Mouse (Mus musculus) left cerebral cortex, adult 9 months (tissue): ENCODE results near the gene Utp3.
"Not testable (repeated sequence)": the region's sequence is repeated elsewhere in the genome, so short reads cannot be mapped to it uniquely, and the experiment has no call there.

Source experiments
- DNase-seq, 2 experiments: peaks; one replicate each; pipeline ENCODE4 v3.0.0; 2022; ENCODE audit warnings: low spot score in 2 of 2

Gene Utp3

DNA sequence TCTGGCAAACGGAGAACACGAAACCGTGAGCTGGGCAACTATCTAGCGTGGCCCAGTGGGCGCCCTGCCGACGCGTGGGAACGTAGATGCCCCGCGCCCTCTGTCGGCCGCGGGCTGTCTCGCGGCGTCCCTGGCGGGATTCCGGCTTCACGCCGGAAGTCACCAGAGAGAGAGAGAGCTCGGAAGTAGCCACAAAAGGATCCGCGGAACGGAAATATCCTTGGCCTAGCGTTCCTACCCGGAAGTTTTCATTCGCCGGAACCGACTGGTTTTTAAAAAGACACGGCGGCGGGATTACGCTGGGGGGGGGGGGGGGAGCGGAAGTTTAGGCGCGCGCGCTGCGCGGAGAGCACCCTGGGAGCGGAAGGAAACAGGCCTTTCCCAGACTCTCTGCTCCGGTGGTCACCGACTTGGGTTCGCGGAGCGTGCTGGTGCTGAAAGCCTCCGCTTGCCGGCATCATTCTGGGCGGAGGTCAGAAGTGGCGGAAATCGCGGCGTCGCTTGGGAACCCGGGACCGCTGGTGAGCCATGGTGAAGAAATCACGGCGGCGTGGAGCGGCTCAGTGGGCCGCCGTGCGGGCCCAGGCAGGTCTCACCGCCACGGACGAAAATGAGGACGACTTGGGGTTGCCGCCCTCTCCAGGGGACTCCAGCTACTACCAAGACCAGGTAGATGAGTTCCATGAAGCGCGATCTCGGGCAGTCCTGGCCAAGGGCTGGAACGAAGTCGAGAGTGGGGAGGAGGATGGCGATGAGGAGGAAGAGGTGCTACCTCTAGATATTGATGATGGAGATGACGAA is at the start of gene Utp3:
Gene Utp3, plus strand, starts transcription at position 377 of the 801 bp plus-strand sequence.
- DNase-seq: peak; percentile 78 to 97

DNA sequence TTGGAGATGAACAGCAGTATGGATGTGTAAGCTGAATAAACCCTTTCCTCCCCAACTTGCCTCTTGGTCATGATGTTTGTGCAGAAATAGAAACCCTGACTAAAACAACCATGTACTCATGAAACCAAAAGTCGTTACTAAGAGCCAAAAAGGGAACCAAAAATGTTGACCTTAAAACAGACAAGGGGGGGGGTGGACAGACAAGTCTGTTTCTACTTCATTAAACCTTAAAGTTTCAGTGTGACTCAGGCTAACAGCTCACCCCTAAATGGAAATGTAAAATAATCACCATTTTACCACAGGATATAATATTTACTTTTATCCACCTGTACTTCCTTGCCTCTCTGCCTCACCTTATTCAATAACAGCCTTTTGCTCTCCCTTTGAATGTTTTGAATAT is 45.7 kb upstream of the Utp3 start:
- DNase-seq: no peak

DNA sequence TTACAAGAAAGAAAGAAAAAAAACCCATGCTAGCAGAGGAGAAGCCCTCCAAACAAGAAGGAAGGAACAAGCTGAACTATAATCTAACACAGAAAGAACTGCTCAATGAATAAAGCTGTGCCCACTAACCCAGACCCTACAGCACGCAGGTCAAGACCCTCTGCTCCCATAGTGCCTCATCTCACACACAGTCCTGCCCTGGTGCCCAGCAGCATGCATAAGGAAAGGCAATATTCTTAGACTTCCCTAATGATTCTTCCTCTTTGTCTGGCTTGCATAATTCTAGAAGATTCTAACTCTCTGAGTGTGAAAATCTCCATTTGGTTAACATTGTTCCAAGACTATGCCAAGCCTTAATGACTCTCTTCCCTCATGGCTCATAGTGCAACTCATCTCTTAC is 45.3 kb upstream of the Utp3 start:
- DNase-seq: no peak

DNA sequence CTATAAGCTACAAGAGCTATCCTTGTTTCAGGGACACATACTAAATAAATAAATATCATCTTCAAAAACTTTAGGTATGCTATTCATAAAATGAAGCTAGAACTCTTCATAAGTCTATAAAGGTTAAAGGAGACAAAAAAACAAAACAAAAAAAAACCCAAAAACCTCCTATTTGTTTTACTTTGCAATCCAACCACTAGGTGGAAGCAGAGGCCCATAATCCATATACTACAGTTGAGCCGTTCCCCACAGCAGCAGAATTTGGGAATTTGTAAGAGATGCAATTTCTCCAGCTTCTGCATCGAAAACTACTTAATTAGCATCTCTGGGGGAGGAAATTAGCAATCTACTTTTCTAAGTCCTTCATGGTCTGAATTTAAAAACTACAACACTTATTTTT is 35.0 kb upstream of the Utp3 start:
- DNase-seq: peak in 1 of 2 experiments; percentile 17

DNA sequence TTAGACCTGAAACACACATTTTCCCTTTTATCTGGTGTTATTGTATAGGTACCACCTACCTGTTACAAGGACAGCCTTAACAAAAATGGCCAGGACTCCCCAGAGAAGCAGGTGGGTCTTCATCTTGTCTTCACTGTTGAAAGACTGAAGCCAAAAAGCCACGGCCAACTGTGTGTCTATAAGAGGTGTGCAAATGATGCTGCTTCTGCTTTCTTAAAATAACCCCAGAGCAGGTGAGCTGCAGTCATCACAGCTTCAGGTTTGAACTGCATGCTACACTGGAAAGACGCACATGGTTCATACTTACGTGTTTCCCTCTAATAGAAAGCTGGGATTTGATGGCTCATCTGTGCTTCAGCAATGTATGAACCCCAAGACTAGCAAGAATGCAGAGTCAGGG is 26.6 kb upstream of the Utp3 start, which contains the start of gene Jchain:
Gene Jchain, minus strand, starts transcription at position 235 of the 400 bp plus-strand sequence.
- DNase-seq: no peak

DNA sequence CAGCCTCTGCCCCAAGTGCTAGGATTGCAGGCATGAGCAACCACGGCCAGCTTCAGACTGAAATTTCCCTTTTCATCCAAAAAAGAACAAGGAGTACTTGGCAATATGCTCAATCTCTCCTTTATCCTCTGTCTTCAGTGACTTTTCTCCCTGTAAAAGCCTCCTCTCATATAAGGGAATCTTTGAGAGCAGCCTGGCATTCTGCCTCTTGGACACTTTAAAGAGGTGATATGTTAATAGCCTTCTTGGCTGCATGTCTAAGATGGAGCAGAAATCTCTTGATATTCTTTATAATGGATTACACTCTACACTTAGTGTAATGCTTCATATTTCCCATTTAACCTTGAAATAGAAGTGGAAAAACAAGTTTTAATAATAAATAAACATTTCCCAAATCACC is 23.4 kb upstream of the Utp3 start:
- DNase-seq: no peak

DNA sequence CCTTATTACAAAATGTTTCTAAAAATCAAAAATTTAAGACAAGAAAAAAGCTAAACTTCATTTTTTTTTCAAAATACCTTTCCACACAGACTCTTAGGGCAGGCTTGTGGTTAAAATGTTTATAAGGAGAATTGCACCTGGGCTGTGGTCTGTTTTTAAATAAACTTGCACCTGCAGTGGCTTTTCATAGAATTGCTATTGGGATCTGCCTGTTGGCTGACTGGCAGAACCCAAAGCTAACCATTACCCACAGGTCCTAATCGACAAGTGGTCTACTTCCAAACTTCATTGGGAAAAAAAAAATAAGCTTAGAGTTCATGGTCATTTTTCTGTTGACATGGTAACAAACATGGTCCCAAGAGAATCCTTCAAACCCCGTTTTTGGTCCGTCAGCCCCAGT is 19.6 kb upstream of the Utp3 start:
- DNase-seq: no peak

DNA sequence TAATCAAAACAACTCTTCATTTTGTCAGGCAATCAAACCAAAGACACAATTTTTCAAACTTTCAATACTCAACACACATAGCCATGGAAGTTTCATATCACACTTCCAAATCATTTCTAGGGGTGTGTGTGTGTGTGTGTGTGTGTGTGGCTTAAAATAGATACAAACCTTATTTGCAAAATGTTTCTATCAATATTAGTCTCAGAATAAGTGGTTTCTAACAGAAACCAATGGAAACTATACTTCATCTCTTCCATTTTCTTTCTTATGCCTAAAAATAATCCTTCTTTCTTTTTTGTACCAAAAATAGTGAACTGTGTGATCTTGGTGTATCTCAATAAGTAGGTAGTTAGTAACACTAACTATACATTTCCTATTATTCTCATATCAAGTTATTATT is 13.4 kb upstream of the Utp3 start:
- no peak for DNase-seq

DNA sequence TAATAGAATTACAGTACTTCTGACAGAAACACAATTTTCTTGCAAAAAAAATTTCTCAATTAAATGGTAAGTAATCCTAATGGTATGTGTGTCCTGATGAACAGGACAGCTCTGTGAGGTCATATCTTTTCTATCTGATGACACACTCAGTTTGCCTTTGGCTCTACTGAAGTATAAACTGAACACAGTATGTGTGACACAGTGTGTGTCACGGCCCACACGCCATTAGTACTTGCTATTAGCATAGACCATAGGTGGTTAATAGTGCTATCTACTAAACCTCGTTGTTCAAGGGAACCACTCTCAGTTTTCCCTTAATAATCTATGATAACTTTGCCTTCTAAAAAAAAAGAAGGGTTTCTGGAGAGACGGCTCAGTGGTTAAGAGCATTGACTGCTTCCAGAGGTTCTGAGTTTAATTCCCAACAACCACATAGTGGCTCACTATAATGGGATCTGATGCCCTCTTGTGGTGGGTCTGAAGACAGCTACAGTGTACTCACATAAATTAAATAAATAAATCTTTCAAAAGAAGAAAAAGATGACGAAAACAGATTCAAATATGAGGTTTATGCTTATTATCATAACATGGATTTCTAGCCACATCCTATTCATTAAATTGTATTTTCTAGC is 11.5 kb upstream of the Utp3 start:
- DNase-seq: peak in 1 of 2 experiments; percentile 52

DNA sequence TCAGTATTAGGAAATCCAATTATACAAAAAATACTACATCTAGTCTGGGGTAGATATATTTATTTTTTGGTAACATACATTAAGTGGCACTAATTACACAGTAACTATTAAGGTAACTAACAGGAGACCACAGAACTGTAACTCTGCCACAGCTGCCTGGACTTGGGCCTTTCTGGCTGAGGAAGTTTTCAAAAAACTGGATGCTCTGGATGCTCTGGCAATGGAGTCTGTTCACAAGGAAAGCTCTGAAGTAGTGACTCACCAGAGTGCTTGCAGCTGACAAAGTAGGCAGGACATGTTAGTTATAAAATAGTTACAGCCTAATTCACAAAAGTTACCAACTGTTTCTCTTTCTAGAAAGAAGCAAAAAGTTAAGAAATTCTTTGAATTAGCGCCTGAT is 9.9 kb upstream of the Utp3 start:
- not testable (repeated sequence) for DNase-seq

DNA sequence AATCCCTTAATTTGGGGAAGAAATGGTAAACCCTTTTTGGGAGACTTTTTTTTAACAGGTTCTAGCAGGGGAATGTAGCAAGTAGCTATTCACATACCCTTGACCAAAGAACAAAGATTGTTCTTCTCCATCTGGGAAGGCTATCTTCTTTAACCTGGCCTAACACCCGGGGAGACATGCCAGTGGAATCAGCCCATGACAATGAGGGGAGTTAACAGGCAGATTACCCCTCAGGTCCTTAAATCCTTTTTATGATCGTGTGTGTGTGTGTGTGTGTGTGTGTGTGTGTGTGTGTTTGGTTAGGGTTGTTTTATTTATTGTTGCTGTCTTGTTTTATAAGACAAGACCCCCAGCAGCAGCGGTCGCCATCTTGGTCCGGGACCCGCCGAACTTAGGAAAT is 8.7 kb upstream of the Utp3 start:
- DNase-seq: no peak

DNA sequence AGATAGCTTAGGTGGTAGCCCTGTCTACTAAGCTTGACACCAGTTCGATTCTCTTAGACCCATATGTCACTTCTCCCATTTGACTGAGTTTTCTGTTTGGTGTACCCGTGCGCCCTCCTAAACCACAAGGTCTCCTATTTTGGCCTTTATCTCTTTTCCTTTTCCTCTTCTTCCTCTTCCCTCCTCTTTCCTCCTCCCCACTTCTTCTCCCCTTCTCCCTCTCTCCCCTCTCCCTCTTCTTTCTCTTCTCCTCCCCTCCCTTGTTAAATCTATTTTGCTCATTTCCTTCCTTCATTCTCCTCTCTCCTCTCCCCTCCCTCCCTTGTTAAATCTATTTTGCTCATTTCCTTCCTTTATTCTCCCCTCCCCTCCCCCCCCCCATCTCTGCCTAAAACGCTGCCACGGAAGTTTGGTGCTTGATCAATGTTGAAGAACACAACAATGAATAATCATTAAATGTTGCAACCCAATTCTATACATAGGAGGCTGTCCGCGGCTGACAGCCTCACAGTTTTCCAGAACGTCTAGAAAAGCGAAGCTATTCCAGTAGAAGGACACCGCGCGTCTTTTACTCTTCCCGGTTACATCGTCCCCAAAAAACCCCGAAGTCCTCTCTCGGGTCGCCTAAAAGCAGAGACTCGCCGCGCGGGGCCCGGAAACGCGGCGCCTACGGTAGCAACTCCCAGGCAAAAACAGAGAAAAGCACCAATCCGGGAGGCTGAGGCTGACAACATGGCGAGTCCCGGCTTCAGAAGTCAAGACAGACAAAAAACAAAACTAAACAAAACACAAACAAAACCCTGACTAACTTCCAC is 784 bp upstream of the Utp3 start:
- no peak for DNase-seq

DNA sequence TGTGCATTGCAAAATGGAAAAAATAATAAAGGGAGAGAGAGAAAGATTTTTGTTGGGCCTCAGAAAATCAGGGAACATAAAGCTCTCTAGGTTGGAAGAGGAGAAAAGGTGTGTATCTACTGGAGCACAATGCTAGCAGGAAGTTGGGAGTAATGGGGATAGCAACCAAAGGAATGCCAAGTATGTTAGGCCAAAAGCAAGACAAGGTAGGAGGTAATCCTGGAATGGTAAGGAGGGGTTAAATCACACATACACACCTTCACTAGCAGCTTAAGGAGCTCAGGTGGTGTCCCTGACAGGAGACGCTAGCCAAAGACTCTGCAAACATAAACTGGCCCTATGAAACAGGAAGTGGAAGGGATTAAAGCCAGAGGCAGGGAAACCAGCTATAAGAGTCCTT is 4.7 kb downstream of the Utp3 start:
- no peak for DNase-seq

DNA sequence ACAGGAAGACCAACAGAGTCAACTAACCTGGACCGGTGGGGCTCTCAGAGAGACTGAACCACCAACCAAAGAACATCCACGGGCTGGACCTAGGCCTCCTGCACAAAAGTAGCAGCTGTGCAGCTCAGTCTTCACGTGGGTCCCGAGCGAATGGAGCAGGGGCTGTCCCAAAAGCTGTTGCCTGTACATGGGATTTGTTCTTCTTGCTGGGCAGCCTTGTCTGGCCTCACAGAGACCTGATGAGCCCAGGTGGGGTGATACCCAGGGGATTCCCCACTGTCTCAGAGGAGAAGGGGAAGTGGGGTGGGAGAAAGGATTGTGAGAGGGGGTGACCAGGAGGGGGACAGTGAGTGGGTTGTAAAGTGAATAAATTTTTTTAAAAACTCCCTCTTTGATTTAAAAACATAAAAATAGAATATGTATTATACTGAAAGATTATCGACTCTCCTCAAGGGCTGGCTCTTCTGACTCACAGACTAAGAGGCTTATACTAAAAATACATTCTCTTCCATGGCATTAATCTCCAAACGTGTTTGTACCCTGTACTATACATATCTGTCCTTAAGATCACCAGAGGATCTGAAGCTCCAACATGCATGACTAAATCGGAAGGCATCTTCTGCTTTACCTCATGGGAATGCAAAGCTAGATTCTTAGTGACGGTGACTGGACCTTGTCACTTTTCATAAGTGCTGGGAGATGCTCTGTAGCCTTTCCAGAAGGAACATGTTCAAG is 7.0 kb downstream of the Utp3 start:
- no peak for DNase-seq

DNA sequence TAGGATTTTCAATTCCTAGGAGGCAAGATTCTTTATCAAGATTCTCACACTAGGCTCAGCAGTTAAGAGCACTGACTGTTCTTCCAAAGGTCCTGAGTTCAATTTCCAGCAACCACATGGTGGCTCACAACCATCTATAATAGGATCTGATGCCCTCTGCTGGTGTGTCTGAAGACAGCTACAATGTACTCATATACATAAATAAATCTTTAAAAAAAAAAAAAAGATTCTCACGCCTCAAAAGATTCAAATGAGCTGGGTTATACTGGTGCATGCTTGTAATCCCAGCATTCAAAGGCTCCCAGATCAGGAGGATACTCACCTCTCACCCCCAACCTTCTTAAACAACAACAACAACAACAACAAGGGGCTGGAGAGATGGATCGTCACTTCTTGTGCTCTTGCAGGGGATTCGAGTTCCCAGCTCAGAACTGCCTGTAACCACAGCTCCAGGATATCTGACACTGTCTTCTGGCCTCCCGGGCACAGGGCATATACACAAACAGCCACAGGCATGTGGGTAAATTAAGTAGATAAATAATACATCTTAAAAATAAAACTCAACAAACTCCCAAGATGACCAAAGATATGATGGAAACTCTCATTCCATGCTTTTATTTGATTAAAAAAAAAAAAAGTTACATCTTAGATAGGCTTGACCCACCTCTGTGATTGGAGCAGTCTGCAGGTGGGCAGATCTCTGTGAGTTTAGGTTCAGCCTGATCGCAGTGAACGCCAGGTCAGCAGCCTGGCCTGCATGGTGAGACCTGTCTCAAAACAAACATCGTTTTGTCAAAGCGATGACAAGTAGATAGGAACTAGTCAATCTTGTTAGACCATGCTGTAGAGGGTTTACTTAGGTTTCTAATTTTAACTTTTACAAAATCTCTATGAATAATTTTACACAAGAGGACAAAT is 8.9 kb downstream of the Utp3 start:
- no peak for DNase-seq

DNA sequence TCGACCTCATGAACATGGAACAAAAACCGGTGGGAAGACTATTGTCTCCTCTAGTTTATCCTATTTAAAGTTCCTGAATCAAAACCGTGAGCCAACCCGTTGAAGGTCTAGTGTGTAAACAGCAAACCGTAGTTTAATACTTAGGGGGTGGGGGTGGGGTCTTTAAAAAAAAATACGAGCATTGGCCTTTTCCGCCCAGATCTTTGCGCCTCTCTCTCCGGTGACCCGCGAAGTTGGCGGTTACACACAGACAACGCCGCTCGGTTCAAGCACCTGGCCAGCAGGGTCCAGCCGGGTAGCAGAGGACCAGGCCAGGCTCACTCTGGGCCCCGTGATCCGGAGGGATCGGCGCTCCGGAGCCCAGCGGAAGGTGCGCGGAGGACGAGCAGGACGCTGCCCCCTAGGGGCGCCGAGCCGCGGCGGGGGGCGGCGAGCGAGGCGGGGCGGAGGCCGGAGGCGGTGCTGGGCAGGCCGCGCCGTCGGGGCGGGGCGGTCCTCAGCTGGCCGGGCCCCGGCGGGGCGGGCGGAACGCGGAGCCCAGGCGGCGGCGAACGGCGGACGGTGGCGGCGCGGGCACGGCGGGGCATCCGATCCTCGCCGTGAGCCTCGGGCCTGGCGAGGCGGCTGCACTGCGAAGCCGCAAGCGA is 10.4 kb downstream of the Utp3 start, which contains the start of gene Rufy3:
Gene Rufy3, plus strand, starts transcription at position 540 of the 647 bp plus-strand sequence.
- peak in 1 of 2 experiments; percentile 65 for DNase-seq

DNA sequence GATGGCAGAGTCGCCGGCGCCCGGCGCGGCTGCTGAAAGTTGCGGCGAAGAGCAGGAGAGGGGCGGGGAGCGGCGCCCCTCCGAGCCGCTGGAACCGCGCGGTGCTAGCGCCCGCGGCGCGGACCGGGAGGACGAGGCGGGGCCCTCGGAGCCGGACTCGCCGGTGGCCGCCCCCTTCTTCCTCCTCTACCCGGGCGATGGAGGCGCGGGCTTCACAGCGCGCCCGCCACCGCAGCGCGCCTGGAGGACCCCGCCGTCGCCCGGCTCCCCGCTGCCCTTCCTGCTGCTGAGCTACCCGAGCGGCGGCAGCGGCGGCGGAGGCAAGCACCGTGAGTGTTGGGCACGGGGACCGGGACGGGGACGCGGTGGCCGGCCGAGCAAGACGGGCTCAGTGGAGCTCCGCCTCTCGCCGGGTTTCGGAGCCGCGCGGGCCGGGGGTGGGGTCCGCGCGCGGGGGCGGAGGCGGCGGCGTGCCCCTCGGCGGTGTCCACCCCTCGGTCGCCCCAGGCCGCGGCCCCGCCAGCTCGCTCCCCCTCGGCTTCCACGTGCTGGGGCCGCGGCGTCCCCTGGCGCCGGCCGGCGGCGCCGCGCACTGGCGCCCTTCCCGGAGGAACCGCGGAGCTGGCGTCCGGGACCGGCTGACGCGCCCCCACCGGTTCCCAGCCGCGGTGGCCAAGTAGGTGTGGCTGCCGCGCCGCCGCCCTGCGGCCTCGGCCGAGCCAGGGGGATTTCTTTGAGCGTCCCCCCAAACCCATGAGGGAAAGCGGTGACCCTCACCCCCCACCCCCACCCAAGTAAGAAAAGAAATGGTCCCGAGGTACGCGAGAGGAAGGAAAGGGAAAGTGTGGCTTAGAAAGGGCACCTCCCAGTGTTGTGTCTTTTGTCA is 11.1 kb downstream of the Utp3 start:
- peak in 1 of 2 experiments; percentile 29 for DNase-seq

DNA sequence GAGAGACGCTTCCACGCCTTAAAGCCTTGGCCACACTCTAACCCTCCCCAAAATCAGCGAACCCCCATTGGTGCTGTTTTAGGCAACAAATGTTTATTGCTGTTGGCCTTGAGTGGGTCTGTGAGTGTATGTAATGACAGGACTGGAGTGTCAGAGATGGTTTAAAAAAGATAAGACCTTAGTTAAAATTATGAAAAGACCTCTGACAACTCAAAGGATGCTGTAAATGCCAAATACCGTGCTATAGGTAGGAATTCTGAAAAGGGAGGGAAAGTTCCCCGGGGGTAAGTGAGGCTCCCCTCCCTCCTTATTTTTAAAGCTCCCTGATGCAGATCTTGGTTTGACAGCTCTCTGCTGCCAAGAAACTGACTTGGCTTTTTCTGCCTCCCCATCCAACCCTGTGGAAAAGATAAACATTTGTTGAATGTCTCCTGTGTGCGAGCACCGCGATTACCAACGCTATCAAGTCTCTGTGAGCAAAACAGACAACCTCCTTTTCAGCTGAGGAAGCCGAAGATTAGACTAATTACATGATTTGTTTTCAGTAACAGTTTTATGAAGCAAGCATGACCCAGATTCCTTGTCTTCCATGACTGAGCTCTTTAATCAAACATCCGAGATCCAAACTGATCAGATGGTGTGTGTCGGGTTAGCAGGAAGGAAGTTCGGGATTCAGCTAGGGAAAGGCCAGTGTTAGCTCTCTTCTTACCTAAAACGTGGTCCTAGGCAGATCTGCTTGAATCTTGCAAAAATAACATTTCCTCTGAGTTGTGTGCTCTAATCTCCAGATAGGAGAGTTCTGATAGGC is 12.0 kb downstream of the Utp3 start:
- DNase-seq: no peak
